Mouse (Mus musculus) megakaryocyte, adult 5-6 weeks (primary cell): ENCODE measurements around the gene Chmp2a. TPM values are rescaled to one million over a fixed set of nuclear protein-coding genes. Genes with fewer than 3 reads are reported as not detected.
A peak's percentile ranks its signal among the peaks of the same experiment; 100 is the strongest.

Source experiments
- ATAC-seq: 2 replicates; pipeline ENCODE4 v1.8.0; 2016; ENCODE audit warnings: mild to moderate bottlenecking, inconsistent platforms; ENCODE audit not compliant: poor library complexity, severe bottlenecking
- total RNA-seq, 2 experiments: library from RNA; stranded (forward) in 1 of 2; stranded (reverse) in 1 of 2; fragments of 153-499, 151-499 nt in 1 of 2; fragments of 221-1000, 200-1000 nt in 1 of 2; gene quantifications; 2 replicates each; pipeline versions ENCODE4 v1.2.3 to v1.2.4; 2015 to 2017

Gene Chmp2a
- total RNA-seq, 2 experiments from 2014 or later = 269 to 348 TPM

DNA sequence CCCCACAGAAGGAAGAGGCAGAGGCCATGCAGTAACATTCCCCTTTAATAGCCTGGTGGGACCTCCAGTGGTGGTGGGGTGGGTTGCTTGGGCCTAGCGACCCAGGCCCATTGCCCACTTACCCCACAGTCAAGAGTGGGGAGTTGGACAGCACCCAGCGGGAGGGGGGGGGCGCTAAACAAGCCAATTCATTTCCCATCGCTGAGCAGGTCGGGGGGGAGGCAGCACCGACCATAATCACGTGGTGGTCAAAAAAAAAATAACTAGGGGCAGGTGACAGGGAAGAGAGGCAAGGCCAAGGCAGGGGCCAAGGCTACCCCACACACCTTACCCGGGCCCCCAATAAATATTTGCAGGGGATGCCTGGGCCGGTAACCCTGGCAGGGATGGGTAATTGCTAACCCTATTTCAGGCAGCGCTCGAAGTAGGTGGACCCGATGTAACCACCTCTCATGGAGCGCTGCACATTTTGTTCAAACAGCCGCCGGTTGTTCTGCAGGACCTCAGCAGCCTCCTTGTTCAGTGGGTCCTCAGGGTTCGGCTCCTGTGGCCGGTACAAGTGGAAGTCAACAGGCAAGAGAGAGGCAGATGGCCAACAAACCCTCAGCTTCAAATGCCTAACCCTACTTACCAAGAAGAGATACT, 726 bp upstream of the Chmp2a start:
- ATAC-seq = no peak

- no peak for ATAC-seq
These were observed 1.0 kb downstream of the Chmp2a start for GRCm38 (mm10) chr7:13033451-13034147.

GRCm38 (mm10) chr7:13032541-13032940, 2.1 kb downstream of the Chmp2a start:
- no peak for ATAC-seq

DNA sequence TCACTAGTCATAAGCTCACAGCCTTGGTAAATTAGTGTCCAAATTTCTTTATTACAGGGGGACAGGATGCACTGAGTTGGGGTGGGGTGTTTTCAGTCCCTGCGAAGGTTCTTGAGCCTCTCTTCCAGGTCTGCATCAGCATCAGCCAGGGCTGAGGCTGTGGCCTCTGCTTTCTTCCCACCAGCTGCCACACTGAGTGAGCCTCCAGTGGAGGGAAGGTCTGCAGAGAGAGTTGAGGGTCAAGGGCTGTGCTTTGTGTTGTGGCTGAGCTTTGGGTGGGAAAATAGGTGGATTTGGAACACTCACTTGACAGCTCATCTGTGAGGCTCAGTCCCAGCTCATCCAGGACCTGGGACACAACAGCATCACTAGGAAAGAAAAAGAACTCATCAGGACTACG, 2.6 kb downstream of the Chmp2a start:
- ATAC-seq = no peak

DNA sequence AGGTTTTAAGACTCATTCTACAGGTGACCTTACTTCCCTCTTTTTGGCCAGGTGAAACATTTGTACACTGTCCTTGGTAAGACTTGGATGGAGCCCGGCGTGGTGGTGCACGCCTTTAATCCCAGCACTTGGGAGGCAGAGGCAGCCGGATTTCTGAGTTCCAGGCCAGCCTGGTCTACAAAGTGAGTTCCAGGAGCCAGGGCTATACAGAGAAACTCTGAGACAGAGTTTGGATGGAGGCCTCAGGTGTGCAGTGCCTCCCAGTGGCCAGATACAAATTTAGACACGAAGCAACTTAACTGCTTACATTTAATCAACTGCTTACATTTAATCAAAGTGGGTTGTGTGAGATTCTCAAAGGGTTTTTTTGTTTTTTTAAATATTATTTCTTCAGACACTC, 3.5 kb downstream of the Chmp2a start:
- no peak for ATAC-seq

- ATAC-seq = no peak
These were observed 5.6 kb downstream of the Chmp2a start for GRCm38 (mm10) chr7:13028986-13029385.

DNA sequence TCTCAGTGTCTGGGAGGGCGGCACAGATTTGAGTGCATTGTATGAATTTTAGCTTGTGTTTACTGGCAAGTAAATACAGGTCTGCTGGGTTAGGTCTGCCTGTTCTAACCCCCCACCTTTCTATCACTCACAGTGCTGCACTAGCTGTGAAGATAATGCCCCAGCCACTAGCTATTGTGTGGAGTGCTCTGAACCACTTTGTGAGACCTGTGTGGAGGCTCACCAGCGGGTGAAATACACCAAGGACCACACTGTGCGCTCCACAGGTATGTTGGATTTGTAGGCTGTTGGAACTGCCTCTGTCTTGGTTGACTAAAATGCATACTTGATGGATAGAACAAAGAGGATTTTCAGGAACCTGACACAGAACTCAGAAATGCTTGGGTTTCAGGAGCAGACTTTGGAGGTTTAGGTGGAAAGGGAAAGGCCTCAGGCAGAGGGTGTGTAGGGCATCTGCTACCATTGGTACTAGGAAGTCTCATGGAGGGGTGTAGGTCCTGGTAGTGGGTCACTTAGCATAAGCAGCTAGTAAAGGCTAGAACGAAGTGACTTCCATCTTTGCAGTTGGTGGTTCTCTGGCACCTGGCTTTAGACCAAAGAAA, 9.0 kb downstream of the Chmp2a start:
- no peak for ATAC-seq

DNA sequence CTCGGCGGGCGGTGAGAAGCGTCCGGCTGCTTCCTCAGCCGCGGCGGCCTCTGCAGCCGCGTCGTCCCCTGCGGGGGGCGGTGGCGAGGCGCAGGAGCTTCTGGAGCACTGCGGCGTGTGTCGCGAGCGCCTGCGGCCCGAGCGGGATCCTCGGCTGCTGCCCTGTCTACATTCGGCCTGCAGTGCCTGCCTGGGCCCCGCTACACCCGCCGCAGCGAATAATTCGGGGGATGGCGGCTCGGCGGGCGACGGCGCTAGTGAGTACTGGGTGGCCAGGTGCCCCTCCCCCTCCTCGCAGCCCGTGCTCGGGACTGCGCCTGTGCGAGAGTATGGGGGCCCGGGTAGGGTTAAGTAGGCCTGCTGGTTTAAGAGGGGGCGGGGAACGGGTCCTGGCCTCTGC, 9.8 kb downstream of the Chmp2a start:
- peak; percentile 22 for ATAC-seq

- peak; percentile 83 for ATAC-seq
These were observed 10.5 kb downstream of the Chmp2a start for GRCm38 (mm10) chr7:13023928-13024731.

DNA sequence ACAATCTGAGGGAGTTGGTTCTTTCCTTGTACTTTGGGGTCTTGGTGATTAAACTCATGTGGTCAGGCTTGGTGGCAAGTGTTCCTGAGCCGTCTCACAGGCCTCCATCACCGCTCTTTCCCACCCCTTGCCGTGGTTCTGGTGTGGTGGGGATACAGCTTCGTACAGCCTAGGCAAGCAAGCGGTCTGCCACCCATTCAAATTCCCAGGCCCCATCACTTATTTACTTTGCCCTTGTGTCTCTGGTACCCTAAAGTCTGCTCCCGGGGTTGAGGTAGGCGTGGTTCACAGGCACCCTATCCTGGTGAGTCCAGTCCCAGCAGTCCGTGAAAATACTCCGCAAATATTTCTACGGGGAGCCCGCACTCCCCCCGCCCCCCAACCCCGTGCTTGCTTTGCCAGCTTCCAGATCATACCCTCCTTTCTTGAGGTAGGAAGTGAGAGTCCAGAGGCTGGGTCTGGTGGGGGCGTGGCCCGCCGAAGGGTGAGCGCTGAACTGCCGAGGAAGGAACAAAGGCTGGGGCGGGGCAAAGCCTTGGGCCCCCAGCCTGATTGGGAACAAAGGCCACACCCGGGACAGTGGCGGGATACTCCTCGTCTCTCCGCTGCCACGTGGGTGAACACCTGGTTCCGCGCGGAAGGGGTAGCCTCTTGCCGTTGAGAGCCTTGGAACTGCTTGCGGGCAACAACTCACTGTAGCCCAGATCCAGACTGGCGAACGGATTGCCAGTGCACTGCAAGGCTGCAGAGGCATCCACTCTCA, 11.7 kb downstream of the Chmp2a start:
- ATAC-seq = peak; percentile 77

GRCm38 (mm10) chr7:13015217-13015616, 19.4 kb downstream of the Chmp2a start:
- ATAC-seq = no peak

GRCm38 (mm10) chr7:13014275-13014839, 20.2 kb downstream of the Chmp2a start:
- ATAC-seq = no peak

GRCm38 (mm10) chr7:13013671-13014070, 20.9 kb downstream of the Chmp2a start:
- ATAC-seq = no peak

GRCm38 (mm10) chr7:13010005-13010908, 24.4 kb downstream of the Chmp2a start, which contains the start of gene Zbtb45:
Zbtb45 (minus strand) TSS chr7:13010034.
- ATAC-seq = no peak

DNA sequence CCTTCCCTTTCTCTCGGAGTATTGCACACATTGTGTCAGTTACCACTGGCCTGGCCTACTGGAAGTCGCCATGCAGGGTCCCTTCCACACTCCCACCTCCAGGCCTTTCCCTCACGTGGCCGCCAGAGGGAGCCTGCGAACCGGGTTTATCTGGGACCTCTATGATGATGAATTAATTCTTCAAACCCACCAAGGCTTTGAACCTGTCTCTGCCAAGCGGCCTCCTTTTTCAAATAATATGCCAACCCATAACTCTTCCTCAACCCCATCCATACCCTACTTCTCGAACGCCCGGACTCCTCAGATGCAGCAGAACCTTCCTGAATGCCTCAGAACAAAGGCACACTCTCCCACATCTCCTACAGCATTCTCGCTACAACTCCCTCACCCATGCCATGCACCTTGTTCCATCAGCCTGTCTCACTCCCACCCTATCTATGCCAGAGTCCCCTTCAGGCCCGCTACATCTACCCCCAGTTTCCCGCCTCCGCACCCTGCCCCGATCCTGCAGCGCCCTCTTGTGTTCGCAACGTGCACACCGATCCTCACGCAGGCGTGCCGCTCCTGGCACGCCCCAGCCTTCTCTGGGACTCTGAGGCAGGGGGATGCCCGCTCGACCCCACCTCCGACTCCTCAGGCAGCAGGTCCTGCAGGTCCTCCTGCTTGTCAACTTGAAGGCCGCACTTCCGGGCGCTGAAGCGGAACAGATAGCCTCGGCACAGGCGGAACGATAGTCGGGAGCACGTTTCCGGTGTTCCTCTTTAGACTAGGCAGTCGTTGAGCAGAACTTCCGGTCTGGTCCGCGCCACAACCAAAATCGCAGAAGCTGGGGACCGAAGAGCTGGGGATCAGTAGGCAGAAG, 25.2 kb downstream of the Chmp2a start:
- ATAC-seq = peak; percentile 88

DNA sequence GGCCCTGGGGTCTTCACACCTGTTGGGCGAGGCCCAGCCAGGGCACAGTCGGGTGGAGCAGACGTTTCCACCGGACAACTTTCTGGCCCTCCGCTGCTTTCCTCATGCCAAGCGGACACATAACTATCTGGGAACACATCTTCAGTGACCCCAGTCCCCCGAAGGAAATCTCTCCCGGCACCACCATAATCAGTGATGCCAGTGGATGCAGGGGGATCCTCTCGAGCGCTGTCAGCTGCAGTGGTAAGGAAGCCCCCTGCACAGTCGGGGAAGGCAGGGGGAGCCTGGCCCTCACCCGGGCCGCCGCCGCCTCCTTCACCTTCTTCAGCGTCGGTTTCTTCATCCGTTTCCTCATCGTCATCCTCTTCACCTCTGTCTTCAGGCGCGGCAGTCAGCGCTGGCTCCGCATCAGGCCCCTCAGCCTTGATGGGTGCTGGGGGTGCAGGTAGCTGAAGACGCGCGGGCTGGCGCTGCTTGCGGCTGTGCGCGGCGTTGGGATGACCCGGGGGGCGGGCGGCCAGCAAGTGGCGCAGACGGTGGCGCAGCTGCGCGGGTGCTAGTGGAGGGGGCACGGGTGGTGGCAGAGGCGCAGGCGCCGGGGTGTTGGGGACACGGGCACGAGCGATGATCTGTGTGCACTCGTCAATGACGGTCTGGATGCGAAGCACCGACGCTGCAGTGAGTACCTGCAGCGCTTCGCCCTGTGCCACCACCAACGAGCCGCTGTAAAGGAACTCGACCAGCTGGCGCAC, 27.1 kb downstream of the Chmp2a start:
- ATAC-seq = no peak

DNA sequence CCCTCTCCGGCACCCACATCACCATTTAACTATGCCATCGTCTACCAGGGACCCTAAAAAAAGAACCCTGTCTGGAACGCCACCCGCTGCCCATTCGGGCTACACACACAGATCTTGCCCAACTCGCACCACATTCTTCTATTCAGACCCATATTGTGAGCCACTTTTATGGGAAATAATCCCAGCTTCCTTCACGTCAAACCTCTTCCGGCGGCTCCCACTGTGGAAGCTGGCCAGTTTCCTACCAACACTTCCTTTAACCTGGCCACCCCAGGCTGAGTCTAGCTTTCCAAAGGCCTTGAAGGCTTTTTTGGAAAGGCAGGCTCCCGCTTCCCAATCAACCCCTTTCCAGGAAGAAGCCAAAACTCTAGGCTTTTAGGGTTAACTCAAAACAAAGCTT, 28.1 kb downstream of the Chmp2a start:
- ATAC-seq = no peak

DNA sequence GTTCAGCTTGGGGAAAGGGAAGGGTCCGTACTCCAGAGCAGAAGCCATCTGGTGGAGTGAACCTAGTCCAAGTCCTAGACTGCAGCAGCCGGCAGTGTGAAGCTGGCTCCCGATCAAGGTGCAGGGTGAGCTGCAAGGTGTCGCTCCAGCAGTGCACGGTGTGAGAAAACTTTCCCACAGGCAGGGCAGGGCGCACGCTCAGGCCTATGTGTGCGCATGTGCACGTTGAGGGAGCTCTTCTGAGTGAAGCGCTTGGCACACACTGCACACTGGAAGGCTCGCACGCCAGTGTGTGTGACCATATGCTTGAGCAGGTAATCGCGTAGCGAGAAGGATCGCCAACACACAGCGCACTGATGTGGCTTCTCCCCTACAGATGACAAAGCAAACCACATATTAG, 28.6 kb downstream of the Chmp2a start:
- ATAC-seq = no peak
